Mouse (Mus musculus) left cerebral cortex, adult 8-10 months (tissue): Measurements from ENCODE around the gene Actl11. TPM values are rescaled to one million over a fixed set of nuclear protein-coding genes. Genes with fewer than 3 reads are reported as not detected.
A peak's percentile ranks its signal among the peaks of the same experiment; 100 is the strongest.

Experiments used
- DNase-seq, 2 experiments: peaks; one replicate each; pipeline ENCODE4 v3.0.0; 2022; ENCODE audit warnings: low spot score in 2 of 2
- total RNA-seq, 4 experiments: library from RNA; stranded (reverse); gene quantifications; 2 replicates each; pipeline ENCODE4 v1.2.4; 2022

Actl11 gene
- total RNA-seq, 4 experiments from 2014 or later, result not detected

GRCm38 (mm10) chr9:107919441-107919840 is 8.8 kb upstream of the Actl11 start:
- DNase-seq, result no peak

DNA sequence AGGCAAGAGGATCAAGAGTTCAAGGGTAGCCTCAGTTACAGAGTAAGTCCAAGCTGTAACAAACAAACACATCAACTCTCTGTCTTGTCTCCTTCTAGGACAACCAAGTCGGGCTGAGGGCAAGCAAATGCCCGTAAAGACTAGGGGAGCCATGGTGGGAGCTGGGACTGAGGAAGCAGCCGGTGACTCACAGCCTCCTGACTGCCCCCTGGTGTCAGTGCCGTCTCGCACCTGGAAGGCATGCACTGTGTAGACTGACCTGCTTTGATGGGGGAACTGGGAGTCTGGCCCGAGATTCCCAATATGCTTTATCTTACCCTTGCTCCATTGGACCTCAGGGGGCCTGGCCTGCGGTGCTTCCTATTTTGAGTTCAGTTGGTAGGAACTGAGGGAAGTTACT is 5.2 kb upstream of the Actl11 start:
- DNase-seq, result no peak

DNA sequence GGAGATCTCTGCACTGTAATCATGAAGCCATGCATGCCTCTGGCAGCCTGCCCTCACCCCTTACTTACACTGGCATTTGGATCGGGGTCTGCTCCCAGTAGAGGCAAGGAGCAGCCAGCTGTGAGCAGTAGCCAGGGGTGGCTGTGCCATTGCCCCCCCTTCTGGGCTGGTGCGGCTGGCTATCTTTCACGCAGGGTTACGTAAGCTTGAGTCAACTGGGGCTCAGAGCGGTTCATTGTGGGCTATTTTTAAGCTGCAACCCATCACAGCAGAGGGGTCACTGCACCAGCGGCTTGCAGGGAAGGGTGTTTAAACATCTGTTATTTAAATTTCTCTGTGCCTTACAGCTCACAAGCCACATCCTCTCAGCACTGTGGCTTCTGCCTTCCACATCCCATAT is 4.3 kb upstream of the Actl11 start:
- DNase-seq, result no peak

GRCm38 (mm10) chr9:107925251-107925650 is 3.0 kb upstream of the Actl11 start:
- no peak for DNase-seq

DNA sequence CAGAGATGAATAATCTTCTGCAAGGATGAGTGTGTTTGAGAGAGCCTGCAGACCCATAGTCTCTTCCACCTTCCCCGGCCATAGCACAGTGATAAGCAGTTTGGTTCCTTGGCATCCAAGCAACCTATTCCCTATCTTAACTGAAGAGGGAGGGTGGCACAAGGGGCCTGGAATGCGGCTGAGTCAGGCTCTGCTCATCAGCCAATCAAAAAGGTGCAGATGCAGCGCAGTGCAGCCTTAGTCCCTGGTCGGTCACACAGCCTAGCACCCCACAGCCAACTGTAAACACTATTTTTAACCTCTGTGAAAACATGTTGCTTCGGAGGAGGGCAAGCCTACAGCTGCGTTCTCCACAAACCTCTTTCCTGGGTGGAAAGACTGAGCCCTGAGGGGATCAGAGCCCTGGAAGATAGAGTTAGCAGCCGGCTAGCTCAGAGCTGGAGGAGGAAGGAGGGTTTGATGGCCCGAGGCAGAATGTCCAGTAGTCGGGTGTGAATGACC is 1.3 kb upstream of the Actl11 start:
- DNase-seq, result no peak

- no peak for DNase-seq
Observed at GRCm38 (mm10) chr9:107927749-107928148, 520 bp upstream of the Actl11 start.

GRCm38 (mm10) chr9:107932221-107932620 is 4.0 kb downstream of the Actl11 start:
- no peak for DNase-seq

DNA sequence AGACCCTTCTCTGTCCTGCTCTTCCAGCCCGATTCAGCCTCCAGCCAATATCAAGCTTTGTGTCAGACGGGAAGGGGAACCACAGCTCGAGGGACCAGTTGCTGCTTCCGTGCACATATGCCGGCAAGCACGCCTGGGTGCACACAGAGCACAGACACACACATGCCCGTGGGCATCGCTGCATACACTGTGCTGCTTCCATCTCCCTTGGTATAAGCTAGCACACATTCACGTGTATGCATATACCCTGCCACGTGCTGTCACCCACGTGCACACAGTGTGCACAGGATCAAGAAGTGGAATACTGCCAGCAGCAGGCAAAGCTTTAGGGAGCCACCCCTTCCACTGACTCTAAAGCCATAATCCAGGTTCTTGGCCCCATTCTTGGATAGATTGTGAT is 5.9 kb downstream of the Actl11 start:
- DNase-seq, result peak in 1 of 2 experiments; percentile 65

DNA sequence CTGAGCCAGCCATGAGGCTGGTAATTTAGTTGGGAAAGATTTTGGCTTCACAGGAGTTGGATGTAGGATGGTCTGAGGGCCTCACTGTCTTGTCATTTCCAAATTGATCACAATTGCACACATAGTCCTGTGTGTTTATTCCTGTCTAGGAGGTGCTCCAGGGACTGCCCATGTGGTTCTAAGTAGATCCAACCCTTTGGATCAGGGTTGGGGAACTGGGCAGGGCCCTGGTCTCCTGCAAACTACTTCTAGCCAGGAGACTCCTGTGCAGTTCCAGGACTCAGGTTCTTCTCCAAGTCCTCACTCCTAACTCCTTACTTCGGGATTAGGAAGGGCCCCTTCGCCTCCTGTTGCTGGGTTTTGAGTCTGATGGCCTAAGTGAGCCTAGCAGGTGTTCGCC is 7.1 kb downstream of the Actl11 start, which contains the start of gene Camkv:
TSS of gene Camkv (plus strand) at position 301 of the 400 bp plus-strand sequence.
- no peak for DNase-seq

DNA sequence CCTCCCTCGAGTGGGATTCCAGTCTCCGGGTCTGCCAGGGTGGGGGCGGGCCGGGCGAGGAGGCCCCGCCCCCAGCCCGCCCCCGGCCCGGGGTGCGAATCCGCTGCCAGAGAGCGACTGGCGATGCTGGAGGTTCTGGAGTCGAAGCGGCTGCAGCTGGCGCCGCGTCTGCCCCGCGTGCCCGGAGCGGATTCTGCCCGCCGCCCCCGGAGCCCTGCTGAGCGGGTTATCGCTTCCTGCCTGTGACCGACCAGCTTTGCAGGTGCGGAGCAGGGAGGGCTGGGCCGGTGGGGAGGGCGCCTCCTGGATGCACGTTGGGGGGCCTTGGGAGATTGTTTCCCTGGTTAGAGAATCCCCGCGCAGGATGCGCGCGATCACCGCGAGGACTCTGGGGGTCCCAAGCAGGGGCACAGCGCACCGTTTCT is 7.5 kb downstream of the Actl11 start:
- peak in 1 of 2 experiments; percentile 56 for DNase-seq

DNA sequence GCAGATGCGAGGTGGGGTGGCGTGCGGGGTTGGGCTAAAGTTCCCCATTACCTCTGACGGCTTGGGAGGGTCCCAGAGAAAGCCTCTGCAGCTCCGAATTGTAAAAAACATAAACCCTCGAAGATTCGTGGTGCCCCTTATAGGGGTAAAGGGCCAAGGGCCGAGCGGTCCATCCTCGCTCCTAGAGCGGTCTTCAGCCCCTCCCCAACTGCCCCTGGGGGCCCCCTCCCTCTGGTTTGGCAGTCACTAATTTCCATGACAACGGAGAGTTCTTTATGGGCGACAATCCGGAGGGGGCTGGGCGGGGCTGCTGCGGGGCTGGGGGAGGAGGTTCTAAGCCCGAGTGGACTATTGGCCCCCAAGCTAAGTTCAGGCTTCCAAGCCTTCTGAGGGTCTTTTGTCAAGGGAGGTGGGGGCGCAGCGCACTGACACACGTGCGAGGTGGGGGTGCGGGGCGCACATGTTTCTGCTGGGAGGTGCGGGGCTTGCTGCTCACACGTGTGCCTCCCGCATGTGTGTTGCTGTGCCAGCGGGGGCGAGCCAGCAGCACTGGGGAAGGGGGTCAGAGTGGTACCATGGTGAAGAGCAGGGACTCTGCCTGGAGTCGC is 8.1 kb downstream of the Actl11 start:
- DNase-seq, result peak in 1 of 2 experiments; percentile 67

DNA sequence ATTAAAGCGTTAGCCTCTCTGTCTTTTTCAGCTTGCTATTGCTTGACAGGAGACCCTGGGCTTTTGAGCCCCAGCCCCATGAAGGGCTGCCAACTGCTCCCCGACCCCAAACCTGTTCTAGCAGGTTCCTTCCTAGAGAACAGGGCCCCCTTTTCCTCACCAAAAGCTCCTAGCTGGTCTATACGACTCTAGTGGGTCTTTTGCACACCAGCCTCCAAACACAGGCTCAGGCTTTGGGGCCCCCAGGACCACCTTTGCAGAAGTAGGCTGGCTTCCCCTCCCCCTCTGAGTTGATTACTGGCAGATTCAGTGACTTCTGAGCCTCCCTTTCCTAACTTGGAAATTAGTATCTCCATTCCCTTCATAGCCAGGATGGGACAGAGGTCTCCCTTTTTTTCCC is 8.6 kb downstream of the Actl11 start:
- no peak for DNase-seq

GRCm38 (mm10) chr9:107947241-107948194 is 19.2 kb downstream of the Actl11 start:
- DNase-seq, result no peak

- no peak for DNase-seq
Observed at GRCm38 (mm10) chr9:107949184-107949921, 21.1 kb downstream of the Actl11 start.

GRCm38 (mm10) chr9:107949922-107950235 is 21.6 kb downstream of the Actl11 start, which contains the start of gene Traip:
Gene Traip (plus strand): TSS chr9:107950136.
- DNase-seq, result no peak

DNA sequence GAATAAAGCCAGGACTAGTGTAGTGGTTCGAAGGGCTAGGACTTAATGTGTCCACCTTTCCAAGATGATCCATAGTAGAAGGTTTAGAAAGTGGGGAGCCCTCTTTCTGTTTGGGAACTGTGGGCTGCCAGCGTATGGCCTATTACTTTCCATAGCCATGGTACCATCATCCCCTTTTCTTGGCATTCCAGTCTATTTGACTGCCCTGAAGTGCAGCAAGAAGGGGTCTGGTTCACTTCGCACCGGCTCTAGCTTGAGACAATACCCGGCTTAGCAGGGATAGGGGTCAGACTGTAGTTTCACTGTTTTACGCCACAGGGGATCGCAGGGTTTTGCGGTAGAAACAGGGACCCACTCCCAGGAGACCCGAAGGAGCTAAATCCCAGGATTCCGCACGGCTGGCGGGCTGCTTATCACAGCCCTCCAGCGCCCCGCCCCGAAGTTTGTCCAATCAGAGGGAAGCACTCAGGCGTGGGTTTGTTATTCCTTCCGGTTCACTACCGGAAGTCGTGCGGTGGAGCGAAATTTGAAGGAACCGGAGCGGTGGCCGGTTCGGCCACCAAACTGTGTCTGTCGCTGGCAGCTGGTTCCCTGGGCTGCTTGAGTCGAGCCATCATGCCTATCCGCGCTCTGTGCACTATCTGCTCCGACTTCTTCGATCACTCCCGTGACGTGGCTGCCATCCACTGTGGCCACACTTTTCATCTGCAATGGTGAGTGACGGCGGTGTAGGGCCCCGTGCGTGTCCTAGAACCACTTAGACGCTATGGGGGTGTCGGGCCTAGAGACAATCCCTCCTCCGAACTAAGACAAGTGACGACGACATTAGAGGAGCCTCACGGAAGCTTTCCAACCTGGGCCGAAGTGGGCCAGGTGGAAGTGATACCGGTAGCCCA is 22.4 kb downstream of the Actl11 start:
- DNase-seq, result peak; percentile 77 to 88

DNA sequence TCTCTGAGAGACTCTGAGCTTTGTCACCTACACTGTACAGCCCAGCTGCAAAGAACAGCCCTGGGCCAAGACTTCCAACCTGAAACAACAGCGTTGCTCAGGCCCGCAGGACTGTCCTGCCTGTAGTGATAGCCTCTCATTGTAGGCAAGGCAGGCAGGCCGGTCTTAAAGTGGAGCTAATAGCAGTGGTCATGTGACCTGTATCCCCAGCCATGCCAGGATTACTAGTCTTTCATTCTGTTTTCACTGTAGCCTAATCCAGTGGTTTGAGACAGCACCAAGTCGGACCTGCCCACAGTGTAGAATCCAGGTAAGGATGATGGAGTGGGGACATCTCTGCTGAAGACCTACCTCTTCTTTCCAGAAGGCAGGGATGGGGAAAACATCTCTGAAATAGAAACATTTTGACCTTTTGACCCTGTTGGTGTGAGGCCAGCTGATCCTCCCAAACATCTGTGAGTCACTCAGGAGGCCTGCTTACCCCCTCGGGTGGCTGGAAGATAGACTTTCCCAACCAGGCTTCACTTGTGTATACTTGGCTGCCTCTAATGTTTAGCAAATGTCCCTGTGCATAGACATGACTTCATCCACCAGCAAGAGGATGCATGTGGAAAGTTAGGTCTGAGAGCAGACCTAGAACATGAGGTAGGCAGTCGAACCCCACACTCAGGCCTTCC is 27.5 kb downstream of the Actl11 start:
- no peak for DNase-seq

DNA sequence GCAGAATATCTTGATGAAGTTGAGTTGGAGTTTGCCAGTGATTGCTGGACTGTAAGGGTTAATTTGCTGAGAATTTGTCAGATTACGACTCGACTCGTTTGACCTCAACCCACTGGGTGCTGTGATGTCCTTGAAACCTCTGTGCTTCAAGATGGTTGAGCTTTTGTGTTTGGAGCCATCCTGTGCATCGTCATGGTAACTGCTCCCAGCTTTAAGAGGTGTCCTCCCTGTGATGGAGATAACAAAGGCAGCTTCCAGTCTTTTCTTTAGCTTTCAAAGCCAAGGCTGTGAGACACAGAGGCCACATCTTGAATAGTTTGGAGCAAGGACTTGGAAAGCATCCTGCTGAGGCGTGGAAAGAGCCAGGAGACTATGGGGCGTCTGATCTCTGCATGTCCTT is 28.9 kb downstream of the Actl11 start:
- DNase-seq, result no peak

- no peak for DNase-seq
Observed at GRCm38 (mm10) chr9:107959896-107960295, 31.6 kb downstream of the Actl11 start.

- DNase-seq, result no peak
Observed at GRCm38 (mm10) chr9:107960928-107961327, 32.7 kb downstream of the Actl11 start.
